Mouse (Mus musculus) liver, postnatal 0 days (tissue): Measurements from ENCODE around the gene 1700123O20Rik. TPM values are rescaled to one million over a fixed set of nuclear protein-coding genes. Genes with fewer than 3 reads are reported as not detected.
A peak's percentile ranks its signal among the peaks of the same experiment; 100 is the strongest.

Experiments
- ATAC-seq: fragments of 200-750 bp; cut with Nextera tagmentation; 2 replicates; pipeline ENCODE4 v1.8.0; 2017; ENCODE audit warnings: mild to moderate bottlenecking, moderate library complexity
- DNase-seq: peaks from one replicate; pipeline ENCODE4 v3.0.0-alpha.2; 2016
- H3K27ac ChIP-seq: fragments of 300-500 bp; sonication (generic); 2 replicates; pipeline ENCODE4 v1.5.1; 2014; ENCODE audit warnings: antibody characterized with exemption, moderate library complexity, mild to moderate bottlenecking, low read depth
- H3K27me3 ChIP-seq: fragments of 300-500 bp; sonication (generic); 2 replicates; pipeline ENCODE4 v1.6.1; 2014; ENCODE audit warnings: low read length, control low read depth, mixed read lengths; ENCODE audit not compliant: insufficient read depth
- H3K36me3 ChIP-seq: fragments of 300-500 bp; sonication (generic); replicated peaks from 2 replicates; pipeline ENCODE4 v1.6.1; 2014; ENCODE audit warnings: mild to moderate bottlenecking, control low read depth, low read length, moderate library complexity, mixed read lengths; ENCODE audit not compliant: insufficient read depth
- H3K4me1 ChIP-seq: fragments of 300-500 bp; sonication (generic); 2 replicates; pipeline ENCODE4 v1.6.1; 2014; ENCODE audit warnings: antibody characterized with exemption, mild to moderate bottlenecking, control low read depth; ENCODE audit not compliant: insufficient read depth
- H3K4me2 ChIP-seq: fragments of 300-500 bp; sonication (generic); 2 replicates; pipeline ENCODE4 v1.6.1; 2014; ENCODE audit warnings: low read depth, mild to moderate bottlenecking, low read length, moderate library complexity, mixed read lengths
- H3K4me3 ChIP-seq: fragments of 300-500 bp; sonication (generic); 2 replicates; pipeline ENCODE4 v1.5.1; 2014; ENCODE audit warnings: low read depth, low read length
- H3K9ac ChIP-seq: fragments of 300-500 bp; sonication (generic); replicated peaks from 2 replicates; pipeline ENCODE4 v1.6.1; 2014; ENCODE audit warnings: mild to moderate bottlenecking, moderate library complexity
- H3K9me3 ChIP-seq: fragments of 300-500 bp; sonication (generic); 2 replicates; pipeline ENCODE4 v1.6.1; 2016; ENCODE audit warnings: mild to moderate bottlenecking, control low read depth, low read length, mixed read lengths
- CTCF ChIP-seq: sonication (generic); IDR thresholded peaks from 2 replicates; pipeline ENCODE4 v1.5.1; 2016; ENCODE audit warnings: antibody characterized with exemption, low read depth
- EP300 ChIP-seq: IDR thresholded peaks from 2 replicates; pipeline ENCODE4 v1.6.1; 2016; ENCODE audit warnings: antibody characterized with exemption, low read depth, mild to moderate bottlenecking
- WGBS: fragments of 180-500 bp; shearing (Covaris S2); extraction: QIAGEN DNeasy Blood & Tissue Kit; methylation state at CpG from one replicate; pipeline ENCODE4 v1.1.7; 2014; ENCODE audit not compliant: insufficient replicate concordance; 5-methylcytosine and 5-hydroxymethylcytosine counted together
- polyA plus RNA-seq: library from polyadenylated mRNA; unstranded; fragments of >200 nt; fragmentation: Nextera tagmentation; extraction: Ambion mirVana; gene quantifications from 2 replicates; pipeline ENCODE4 v1.2.1, GENCODE M21; 2015

Gene 1700123O20Rik
- polyA plus RNA-seq, 1 experiment from 2014 or later, result 53.3 TPM

- Histone ChIP-seq H3K4me3 (no peak overlapping the region), H3K4me1 (peaks cover 16% of the 10 kb centered on the region), H3K27ac (no peak overlapping the region), H3K9ac (no peak overlapping the region), H3K27me3 (peaks cover 4% of the 10 kb centered on the region; the same call in 1 of the 2 replicates), H3K9me3 (no peaks in the 10 kb centered on the region), H3K36me3 (no peaks in the 10 kb centered on the region), H3K4me2 (no peak overlapping the region)
- ATAC-seq, result no peak
- 8% methylated on average over 6 of the region's 6 CpGs for WGBS
- peak; percentile 88 for DNase-seq
- peak; percentile 98 for TF ChIP-seq CTCF
- TF ChIP-seq EP300, result no peak
Measured at GRCm38 (mm10) chr14:54701298-54701697, 15.3 kb downstream of the 1700123O20Rik start.

- Histone ChIP-seq H3K27me3 (peaks cover 4% of the 10 kb centered on the region), H3K4me1 (peaks cover 23% of the 10 kb centered on the region), H3K27ac (no peak overlapping the region), H3K9ac (no peak overlapping the region), H3K4me3 (no peak overlapping the region), H3K9me3 (no peaks in the 10 kb centered on the region), H3K4me2 (peak overlapping the region; percentile 22; the same call in 1 of the 2 replicates), H3K36me3 (no peaks in the 10 kb centered on the region)
- DNase-seq, result no peak
- no peak for TF ChIP-seq EP300
- no peak for TF ChIP-seq CTCF
- 45% methylated on average over 10 of the region's 10 CpGs for WGBS
- ATAC-seq, result no peak
Measured at GRCm38 (mm10) chr14:54703207-54703606, 17.2 kb downstream of the 1700123O20Rik start.

GRCm38 (mm10) chr14:54705844-54706243 is 19.8 kb downstream of the 1700123O20Rik start:
- H3K27me3 ChIP-seq, result peaks cover 4% of the 10 kb centered on the region
- TF ChIP-seq EP300, result peak; percentile 96
- peak; percentile 35 for TF ChIP-seq CTCF

GRCm38 (mm10) chr14:54706589-54707320 is 20.7 kb downstream of the 1700123O20Rik start:
- H3K36me3 ChIP-seq, result no peaks in the 10 kb centered on the region
- 23% methylated on average over 16 of the region's 17 CpGs for WGBS
- H3K4me2 ChIP-seq, result peak overlapping the region; percentile 47
- ATAC-seq, result peak; percentile 9; the same call in 1 of the 2 replicates
- TF ChIP-seq EP300 (no peak), CTCF (no peak)
- H3K27ac ChIP-seq, result peak overlapping the region; percentile 66
- H3K9me3 ChIP-seq, result no peaks in the 10 kb centered on the region
- H3K4me1 ChIP-seq, result peaks cover 23% of the 10 kb centered on the region
- H3K4me3 ChIP-seq, result 0 out of 2 replicates have a peak overlapping the region, but pooled peaks have one; percentile 0
- peak overlapping the region; percentile 26; the same call in 1 of the 2 replicates for H3K9ac ChIP-seq
- DNase-seq, result peak; percentile 70
- H3K27me3 ChIP-seq, result peaks cover 4% of the 10 kb centered on the region

More at GRCm38 (mm10) chr14:54705844-54706243, 19.8 kb downstream of the 1700123O20Rik start:
- Histone ChIP-seq H3K36me3 (no peaks in the 10 kb centered on the region), H3K9me3 (no peaks in the 10 kb centered on the region), H3K4me2 (peak overlapping the region; percentile 47), H3K4me1 (peaks cover 23% of the 10 kb centered on the region), H3K27ac (peak overlapping the region; percentile 66), H3K9ac (no peak overlapping the region; the same call in 1 of the 2 replicates), H3K4me3 (0 out of 2 replicates have a peak overlapping the region, but pooled peaks have one; percentile 0)
- WGBS, result 3% methylated on average over 5 of the region's 5 CpGs
- DNase-seq, result peak; percentile 89
- ATAC-seq, result peak; percentile 97

- no peaks in the 10 kb centered on the region; the same call in 1 of the 2 replicates for H3K27me3 ChIP-seq
- no peak for DNase-seq
- no peaks in the 10 kb centered on the region for H3K36me3 ChIP-seq
- no peak overlapping the region for H3K4me3 ChIP-seq
- no peak overlapping the region for H3K27ac ChIP-seq
- no peak for ATAC-seq
- WGBS, result 57% methylated on average over 9 of the region's 9 CpGs
- H3K4me2 ChIP-seq, result peak overlapping the region; percentile 47
- H3K9ac ChIP-seq, result no peak overlapping the region
- TF ChIP-seq CTCF (no peak), EP300 (no peak)
- peaks cover 23% of the 10 kb centered on the region for H3K4me1 ChIP-seq
- no peaks in the 10 kb centered on the region for H3K9me3 ChIP-seq
Measured at GRCm38 (mm10) chr14:54709054-54709453, 23.0 kb downstream of the 1700123O20Rik start.

- H3K9ac ChIP-seq, result peak within 1 kb of the TSS; percentile 23; the same call in 1 of the 2 replicates
- H3K27me3 ChIP-seq, result no peaks in the 10 kb centered on the region; the same call in 1 of the 2 replicates
- peak within 1 kb of the TSS; percentile 39 for H3K4me3 ChIP-seq
- WGBS, result 65% methylated on average over 7 of the region's 7 CpGs
- DNase-seq (no peak), ATAC-seq (no peak)
- peaks cover 8% of the 10 kb centered on the region for H3K4me1 ChIP-seq
- H3K4me2 ChIP-seq, result peak within 1 kb of the TSS; percentile 47
- H3K36me3 ChIP-seq, result no peaks in the 10 kb centered on the region
- peak within 1 kb of the TSS; percentile 76 for H3K27ac ChIP-seq
- no peaks in the 10 kb centered on the region for H3K9me3 ChIP-seq
- TF ChIP-seq EP300 (no peak), CTCF (no peak)
Measured at GRCm38 (mm10) chr14:54712074-54712473, 26.1 kb downstream of the 1700123O20Rik start, which contains the start of gene Cebpe. Cebpe (minus strand) TSS chr14:54712174.
